ENCODE assay signal across 23 mouse cellular contexts in genomic region chr7:72574316-72574715, GRCm38 (mm10).
"Had no signal": no experiment of that assay in that cellular context is flagged by ENCODE, and none has a peak within 500 bp of the region (broad histone marks: within the 10 kb centered on the region; RNA-seq: fewer than 3 reads in every experiment).

No protein-coding gene starts in this region.

- ATAC-seq: liver, embryonic 12.5 days had no signal

- DNase-seq: kidney, postnatal 25 days; layer of hippocampus, adult 9-11 months; liver; lung, adult 2 months; lung, postnatal 14 days; lung, postnatal 4 days; midbrain, embryonic 14.5 days; right cerebral cortex, adult 18-20 months; right cerebral cortex, postnatal 14 days; right cerebral cortex, postnatal 4 days; thymus, adult 2 months; thymus, postnatal 14 days; thymus, postnatal 4 days had no signal

- H3K9ac ChIP-seq: limb, embryonic 13.5 days; liver, embryonic 12.5 days; liver, embryonic 15.5 days; neural tube, embryonic 12.5 days; neural tube, embryonic 15.5 days had no signal

- H3K27me3 ChIP-seq: limb, embryonic 13.5 days; liver, embryonic 12.5 days; liver, embryonic 15.5 days; neural tube, embryonic 12.5 days; neural tube, embryonic 15.5 days had no signal

- H3K4me1 ChIP-seq: limb, embryonic 13.5 days; liver, embryonic 12.5 days; liver, embryonic 15.5 days; neural tube, embryonic 12.5 days; neural tube, embryonic 15.5 days had no signal

- H3K9me3 ChIP-seq: limb, embryonic 10.5 days; limb, embryonic 13.5 days; liver, embryonic 12.5 days; liver, embryonic 15.5 days; neural tube, embryonic 12.5 days; neural tube, embryonic 15.5 days had no signal

- H3K36me3 ChIP-seq: limb, embryonic 10.5 days; limb, embryonic 13.5 days; liver, embryonic 12.5 days; liver, embryonic 15.5 days; neural tube, embryonic 12.5 days; neural tube, embryonic 15.5 days had no signal

- H3K4me3 ChIP-seq: layer of hippocampus, adult 2 months; limb, embryonic 10.5 days; limb, embryonic 13.5 days; liver, embryonic 12.5 days; liver, embryonic 15.5 days; neural tube, embryonic 12.5 days; neural tube, embryonic 15.5 days had no signal

- H3K4me2 ChIP-seq: limb, embryonic 13.5 days; liver, embryonic 12.5 days; liver, embryonic 15.5 days; midbrain, embryonic 11.5 days; neural tube, embryonic 12.5 days; neural tube, embryonic 15.5 days had no signal

- H3K27ac ChIP-seq: kidney, postnatal 0 days; layer of hippocampus, adult 2 months; limb, embryonic 10.5 days; limb, embryonic 13.5 days; liver, embryonic 12.5 days; liver, embryonic 15.5 days; neural tube, embryonic 12.5 days; neural tube, embryonic 15.5 days; stomach, postnatal 0 days had no signal
